Mouse (Mus musculus) embryo, embryonic 11 days (tissue): ENCODE measurements around the gene Scn1a.

Source experiments
- DNase-seq: peaks from one replicate; pipeline ENCODE4 v3.0.0-alpha.2; 2015

Scn1a gene

DNA sequence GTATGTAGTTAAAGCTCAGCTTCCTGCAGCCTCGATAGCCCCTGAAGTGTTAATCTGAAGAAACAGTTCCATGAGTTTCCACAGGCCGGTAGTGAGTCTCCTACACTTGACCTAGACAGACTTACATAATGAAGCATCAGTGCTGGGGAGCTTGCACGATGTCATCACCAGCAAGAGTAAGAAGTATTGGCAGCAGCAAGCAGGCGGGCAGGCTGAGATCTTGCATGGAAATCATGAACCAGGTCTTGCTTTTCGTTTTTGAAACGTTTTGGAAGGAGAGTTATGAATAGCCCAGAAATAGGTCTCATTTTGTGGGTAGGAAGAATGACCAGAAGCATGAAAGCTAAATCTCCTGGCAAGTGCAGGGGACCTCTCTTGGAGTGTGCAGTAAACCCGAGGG lies at the start of gene Scn1a:
Gene Scn1a (minus strand): TSS at position 130 of the 400 bp plus-strand sequence.
- peak; percentile 17 for DNase-seq

GRCm38 (mm10) chr2:66478395-66478794 lies 37.8 kb upstream of the Scn1a start:
- DNase-seq = no peak

GRCm38 (mm10) chr2:66473181-66473822 lies 32.7 kb upstream of the Scn1a start:
- DNase-seq = peak; percentile 55

GRCm38 (mm10) chr2:66465484-66465883 lies 24.8 kb upstream of the Scn1a start:
- DNase-seq = no peak

DNA sequence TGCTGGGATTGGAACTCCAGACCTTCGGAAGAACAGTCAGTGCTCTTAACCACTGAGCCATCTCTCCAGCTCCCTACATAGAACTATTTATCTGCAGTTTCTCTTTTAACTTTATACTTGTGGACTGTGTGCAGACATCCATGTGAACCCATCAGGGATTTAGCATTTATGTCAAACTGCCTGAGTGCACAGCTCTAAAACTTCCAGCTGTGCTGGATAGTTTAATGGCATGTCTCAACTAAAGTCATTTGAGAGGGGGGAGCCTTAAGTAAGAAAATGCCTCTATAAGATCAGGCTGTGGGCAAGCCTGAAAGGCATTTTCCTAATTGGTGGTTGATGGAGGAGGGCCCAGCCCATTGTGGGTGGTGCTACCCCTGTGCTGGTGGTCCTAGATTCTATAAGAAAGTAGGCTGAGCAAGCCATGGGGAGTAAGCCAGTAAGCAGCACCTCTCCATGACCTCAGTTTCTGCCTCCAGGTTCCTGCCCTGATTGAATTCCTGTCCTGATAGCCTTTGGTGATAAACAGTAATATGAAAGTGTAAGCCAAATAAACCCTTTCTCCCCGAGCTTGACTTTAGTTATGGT lies 24.3 kb upstream of the Scn1a start:
- DNase-seq = no peak

GRCm38 (mm10) chr2:66463916-66464315 lies 23.3 kb upstream of the Scn1a start:
- no peak for DNase-seq

DNA sequence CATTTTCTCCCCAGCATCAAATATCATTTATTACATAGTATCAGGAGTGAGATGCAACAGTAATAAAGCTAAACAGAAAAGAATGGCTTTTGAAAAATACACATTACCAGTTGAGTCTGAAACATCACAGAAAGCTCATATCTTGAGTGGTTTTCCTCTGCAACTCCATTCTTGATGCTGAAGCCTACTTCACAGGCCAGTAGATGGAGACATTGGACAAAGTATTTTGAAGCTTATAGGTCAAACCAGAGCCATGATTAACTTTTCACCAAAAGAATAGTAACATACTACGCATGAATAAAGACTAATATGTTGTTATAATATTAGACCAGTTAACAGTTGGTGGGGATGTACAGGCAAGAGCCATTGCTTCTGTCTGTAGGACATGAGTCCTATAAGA lies 21.8 kb upstream of the Scn1a start:
- DNase-seq = peak; percentile 19

DNA sequence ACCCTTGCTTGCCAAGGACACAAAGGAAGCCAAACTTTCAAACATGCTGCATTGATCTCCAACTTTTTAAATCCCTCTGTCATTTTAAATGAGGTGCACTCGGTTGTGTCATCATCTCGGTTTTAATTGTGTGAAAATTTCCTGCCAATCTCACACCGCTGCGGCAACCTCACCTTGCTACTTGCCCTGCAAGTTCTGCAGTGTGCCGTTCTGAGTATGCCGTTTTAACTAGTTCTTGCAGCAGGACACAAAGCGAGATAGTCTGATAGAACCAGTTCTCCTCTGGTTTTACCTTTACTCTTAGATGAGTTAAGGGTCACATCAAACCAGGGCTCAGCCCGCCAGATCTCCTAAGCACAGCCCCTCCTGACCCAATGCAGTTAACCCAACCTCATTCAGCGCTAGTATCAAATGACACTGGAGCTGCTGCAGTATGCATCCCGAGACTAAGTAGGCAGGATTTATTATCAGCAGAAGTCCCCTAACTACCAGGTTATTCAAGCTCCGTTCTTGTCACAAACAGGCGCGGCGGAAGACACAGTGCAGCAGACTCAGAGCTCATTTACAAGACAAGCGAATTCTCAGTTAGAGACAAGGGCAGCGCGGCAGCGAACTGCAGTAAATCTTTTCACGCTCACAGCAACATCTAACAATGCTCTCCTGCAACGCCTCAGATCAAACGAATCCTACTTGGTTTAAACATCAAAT lies 722 bp downstream of the Scn1a start:
- peak; percentile 72 for DNase-seq

- DNase-seq = peak; percentile 51
Observed at GRCm38 (mm10) chr2:66436286-66436685, 4.4 kb downstream of the Scn1a start.

DNA sequence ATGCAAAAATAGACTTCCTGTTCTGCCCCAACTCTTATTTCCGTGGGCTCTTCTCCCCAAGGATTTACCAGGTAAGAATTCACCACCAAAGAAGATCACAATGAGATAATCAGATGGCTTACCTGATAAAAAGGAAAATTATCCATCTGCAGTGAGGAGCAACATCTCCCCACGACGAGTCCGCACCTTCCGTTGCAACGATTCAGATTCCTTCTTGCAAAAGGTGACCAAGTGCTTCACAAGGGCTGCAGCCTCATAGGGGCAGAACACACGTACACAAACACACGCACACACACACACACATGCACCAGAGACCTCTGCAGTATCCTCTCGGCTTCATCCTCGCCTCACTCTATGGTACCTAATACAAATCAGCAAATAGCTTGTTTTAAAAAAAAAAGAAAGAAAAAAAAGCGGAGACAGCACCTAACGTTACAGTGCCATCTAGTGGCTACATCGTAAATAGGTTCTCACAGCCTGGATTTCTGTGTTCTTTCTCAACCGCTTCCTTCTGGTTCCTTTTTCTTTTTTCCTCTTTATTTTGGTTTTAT lies 30.8 kb downstream of the Scn1a start:
- peak; percentile 75 for DNase-seq

DNA sequence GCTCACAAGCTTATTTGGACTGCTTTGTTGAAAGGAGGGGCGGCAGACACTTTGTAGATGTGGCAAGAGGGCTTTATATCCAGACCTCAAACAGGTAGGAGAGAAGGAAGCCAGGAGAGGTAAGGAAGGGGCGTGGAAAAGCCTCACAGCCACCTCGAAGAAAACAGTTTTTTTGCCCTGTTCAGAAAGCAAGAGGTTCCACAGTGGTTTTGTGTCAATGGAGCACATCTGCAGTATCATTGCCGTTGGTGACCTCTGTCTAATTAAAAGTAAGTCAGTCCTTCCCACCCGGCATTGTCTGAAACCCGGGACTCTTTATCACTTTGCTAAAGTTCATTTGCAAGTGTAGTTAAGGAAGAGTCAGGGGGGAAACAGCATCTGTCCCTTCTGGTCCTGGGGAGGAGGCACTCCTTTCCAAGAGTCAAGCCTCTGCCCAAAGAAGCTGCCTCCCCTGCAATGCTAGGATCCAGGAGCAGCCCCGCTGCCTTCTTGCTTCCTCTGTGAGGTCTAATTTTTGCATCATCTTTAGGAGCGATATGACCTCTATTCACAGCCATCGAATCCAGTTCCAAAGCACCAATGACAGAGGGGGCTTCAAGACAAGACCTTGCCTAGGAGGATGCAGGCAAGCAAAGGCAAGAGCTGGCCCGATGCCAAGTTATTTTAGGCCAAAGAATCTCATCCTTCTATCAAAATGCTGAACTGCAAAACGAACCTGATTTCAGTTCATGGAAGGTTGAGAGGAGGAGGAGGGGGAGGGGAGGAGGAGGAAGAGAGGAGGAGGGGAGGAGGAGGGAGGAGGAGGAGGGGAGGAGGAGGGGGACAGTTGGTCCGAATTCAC lies 31.5 kb downstream of the Scn1a start:
- DNase-seq = peak; percentile 50

DNA sequence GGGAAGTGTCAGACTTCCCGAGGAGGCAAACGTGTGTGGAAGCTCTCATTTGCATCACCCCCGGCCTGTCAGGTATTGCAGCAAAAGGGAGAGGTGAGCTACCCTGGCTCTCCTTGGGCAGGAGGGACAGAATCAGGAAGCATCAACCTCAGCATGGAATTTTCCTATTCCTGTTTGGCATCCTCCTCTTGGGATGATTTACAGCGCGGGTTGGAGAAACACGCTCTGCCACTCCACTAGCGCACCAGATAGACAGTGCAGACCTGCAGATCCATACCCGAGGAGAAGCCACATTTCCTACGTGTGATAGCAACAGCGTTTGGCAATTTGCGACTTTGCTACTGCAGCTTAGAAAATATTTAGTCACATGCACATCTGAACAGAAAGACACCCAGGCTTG lies 32.2 kb downstream of the Scn1a start:
- peak; percentile 7 for DNase-seq

GRCm38 (mm10) chr2:66392586-66392985 lies 48.1 kb downstream of the Scn1a start:
- no peak for DNase-seq

DNA sequence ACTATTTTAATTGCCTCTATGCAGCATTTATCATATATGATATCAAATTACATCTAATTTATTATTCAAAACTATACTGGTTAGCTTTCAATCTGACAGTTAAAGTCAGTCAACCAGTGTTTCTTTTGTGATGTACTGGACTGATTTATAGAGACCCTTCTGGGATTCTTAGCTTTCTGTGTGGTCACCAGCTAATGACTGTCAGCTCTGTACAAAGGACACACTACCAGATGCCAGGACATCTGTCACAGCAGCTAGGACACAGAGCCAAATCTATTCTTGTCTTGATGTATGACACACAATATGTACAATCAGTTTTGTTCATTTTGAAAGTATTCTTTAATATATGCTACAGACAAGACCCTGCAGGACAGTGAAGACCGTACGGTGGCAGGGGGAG lies 72.7 kb downstream of the Scn1a start:
- peak; percentile 21 for DNase-seq

- no peak for DNase-seq
Observed at GRCm38 (mm10) chr2:66350590-66350989, 90.0 kb downstream of the Scn1a start.

- DNase-seq = no peak
Observed at GRCm38 (mm10) chr2:66346622-66347021, 94.0 kb downstream of the Scn1a start.

- no peak for DNase-seq
Observed at GRCm38 (mm10) chr2:66346181-66346580, 94.5 kb downstream of the Scn1a start.

DNA sequence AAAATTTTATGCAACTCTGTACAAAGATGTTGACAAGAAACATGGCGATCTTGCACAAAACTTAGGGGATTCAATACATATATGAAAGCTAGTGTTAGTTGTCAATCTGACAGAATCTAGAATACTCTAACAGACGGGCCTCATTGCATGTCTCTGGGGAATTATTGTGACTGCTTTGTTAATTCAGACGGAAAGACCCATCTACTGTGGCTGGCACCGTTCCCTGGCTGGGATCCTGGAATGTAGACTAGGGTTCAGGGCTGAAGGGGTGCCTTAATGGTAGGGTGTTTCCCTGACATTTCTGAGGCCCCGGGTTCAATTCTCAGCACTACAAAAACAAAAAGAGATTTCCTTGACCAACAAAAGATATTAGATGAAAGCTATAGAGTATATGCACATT lies 103.2 kb downstream of the Scn1a start:
- DNase-seq = no peak

DNA sequence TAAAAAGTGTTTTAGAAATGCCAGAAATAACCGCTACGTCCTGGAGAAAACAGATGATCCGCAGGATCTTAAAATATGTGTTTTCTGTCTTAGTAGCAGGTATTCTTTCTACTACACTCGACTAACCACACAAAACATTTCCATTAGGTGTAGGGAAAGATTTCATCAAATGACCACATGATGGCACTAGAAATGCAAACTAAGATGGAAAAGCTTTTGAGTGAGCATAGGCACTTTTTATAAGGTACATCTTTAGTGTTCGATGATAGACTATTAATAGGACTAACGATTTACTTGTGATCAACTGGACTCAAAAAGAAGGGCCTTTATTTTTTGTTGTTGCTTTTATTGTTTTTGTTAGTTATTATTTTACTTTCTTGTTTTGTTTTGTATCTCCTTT lies 104.2 kb downstream of the Scn1a start:
- DNase-seq = peak; percentile 22

- DNase-seq = no peak
Observed at GRCm38 (mm10) chr2:66272551-66272950, 168.1 kb downstream of the Scn1a start.

GRCm38 (mm10) chr2:66256220-66257131 lies 184.2 kb downstream of the Scn1a start, which contains the start of gene Ttc21b:
Ttc21b (minus strand) TSS chr2:66256617.
- DNase-seq = peak; percentile 99

DNA sequence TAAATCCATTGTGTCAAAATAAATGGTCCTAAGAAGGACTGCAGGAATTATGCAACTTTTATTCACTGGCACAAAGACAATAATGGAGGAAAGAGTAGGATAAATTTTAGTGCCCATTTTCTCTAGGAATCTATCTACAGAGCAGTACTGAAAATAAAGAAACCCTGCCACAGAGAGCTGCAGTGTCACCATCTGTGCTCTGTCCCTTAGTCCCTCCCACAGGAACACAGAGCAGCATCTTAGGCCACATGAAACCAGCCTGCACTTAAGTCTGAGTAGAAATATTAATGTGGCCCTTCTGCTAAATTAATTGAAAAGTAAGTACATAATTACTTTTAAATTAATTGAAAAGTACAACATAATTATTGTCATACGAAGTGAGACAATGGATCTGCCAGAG lies 196.6 kb downstream of the Scn1a start:
- no peak for DNase-seq
